Mouse (Mus musculus): Measurements from ENCODE around the gene Btbd11.

Btbd11 gene

GRCm38 (mm10) chr10:85527722-85528121 lies 141.1 kb downstream of the Btbd11 start:
- DNase-seq (ENCODE audit: low spot score): no peak

DNA sequence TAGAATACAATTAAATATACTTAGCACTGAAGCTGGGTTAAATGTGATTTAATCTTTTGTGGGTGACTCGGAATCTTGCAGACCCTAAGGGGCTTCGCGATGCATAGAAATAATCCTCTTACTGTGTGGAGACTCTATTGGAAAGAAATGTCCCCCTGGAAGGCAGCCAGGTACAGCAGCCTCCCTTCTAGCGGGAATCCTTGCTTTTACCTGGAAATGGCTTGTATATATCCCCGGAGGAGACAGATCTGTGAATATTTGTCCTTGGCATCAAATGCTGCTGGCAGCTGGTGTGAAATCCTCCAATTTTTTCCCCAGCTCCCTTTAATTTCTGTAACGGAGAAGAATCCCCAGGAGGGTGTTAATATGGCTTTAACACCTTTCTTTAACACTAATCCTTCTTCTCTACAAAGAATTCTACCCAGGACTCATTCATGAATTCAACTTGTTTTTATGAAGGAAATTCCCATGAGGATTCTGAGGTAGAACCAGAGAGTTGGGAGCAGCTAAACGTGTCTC lies 146.6 kb downstream of the Btbd11 start:
- DNase-seq (ENCODE audit: low spot score): no peak

DNA sequence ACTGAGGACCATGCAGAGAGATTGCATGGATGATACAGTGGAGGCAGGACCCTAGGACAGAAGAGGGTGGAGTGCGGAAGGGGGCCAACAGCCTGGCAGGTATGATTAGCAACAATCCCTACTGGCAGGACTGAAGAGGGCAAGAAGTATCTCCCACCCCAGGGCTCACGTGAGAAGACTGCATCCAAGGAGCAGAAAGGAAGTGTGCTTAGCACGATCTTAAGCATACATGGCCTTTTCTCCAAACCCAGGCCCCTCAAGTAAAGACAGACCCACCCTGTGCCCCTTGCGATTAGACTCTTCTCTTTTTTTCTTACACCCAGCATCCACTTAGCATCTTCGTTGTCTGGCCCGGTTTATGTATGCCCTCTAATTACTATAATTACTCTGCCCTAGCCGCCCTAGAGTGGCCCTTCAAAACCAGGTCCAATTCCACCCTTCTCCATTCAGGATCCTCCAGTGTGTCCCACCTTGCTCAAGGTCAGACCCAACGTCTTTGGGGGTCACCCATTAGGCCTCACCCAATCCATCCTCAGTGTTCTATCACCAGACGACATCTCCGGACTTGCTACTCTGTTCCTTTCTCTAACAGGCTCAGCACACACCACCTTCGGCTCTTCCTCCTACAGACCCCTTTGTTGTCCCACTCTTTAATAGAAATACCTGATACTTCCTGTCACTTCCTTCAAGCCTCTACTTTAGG lies 151.6 kb downstream of the Btbd11 start:
- no peak for DNase-seq (ENCODE audit: low spot score)

DNA sequence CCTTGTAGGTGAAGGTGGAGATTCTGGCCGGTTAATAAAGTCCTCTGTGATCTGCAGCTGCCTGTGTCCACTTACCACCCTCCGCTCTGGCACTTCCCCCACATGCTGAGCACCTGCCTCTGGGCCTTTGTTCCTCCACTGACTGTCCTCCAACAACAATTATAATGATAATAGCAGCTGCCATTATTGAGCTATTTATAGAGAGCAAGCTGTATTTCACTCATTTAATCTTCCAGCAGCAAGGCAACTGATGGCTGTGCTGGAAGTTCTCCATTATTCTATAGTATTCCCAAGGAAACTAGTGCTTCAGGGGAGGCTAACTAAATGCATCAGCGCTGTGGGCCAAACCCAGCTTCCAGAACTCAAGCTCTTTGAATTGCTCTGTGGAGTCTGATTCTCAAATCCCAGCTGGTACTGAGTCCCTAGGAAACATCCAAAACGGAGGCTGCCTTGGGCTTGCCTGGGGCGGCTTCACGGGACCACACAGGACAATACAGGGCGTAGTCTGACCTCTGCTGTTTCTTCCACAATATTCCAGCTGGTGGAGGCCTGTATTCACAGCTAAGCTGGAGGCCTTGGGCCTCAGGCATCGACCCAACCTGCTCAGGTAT lies 153.0 kb downstream of the Btbd11 start:
- no peak for DNase-seq (ENCODE audit: low spot score)

DNA sequence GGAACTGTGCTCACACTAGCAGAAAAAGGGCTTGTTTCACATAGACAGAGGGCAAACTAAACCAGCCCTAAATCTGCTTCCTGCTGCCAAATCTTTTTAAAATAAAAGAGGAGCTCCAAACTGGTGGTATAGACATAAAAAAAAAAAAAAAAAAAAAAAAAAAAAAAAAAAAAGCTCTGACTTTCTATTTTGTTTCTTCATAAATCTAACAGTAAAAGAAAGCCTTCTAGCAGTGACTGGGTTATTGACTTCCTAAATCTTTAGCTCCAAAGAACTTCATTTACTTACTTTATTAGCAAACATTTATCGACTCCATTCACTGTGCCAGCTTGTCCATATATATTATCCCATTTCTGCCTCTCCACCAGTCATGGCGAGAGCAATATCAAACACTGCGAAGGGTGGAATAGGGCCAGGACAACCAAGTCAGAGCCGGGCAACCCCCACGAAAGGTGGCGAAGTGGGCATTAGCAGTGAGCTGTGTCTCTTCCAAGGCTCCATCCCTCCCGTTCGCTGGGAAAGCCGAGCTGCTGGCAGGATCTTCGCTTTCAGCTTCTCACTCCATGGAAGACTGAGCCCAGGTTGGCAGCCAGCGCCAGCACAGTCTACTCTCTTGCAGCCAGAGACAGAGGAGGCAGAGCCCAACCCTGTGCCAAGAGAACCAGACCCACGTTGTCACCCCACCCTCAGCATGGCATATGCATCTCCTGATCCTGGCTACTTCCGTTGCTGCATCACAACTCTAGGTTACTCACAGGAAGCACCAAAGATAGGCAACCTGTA lies 153.9 kb downstream of the Btbd11 start:
- DNase-seq (ENCODE audit: low spot score): no peak

- DNase-seq (ENCODE audit: low spot score): no peak
Observed at GRCm38 (mm10) chr10:85541481-85541880, 154.9 kb downstream of the Btbd11 start.

GRCm38 (mm10) chr10:85541892-85542630 lies 155.4 kb downstream of the Btbd11 start:
- no peak for DNase-seq (ENCODE audit: low spot score)

DNA sequence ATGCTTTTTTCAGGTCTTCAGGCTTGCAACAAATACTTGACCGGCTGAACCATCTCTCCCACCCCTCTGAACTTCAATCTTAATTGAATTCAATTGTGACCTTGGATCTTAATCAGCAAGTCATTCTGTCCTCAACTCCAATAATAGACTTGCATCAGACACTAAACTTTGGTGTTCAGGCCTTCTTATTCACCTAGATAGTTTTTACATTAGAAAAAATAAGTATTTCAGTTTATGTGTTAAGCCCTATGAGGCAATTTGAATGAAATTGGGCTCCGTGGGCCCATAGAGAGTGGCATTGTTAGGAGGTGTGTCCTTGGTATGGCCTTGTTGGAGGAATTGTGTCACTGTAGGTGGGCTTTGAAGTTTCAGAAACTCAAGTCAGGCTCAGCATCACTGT lies 156.7 kb downstream of the Btbd11 start:
- DNase-seq (ENCODE audit: low spot score): no peak

DNA sequence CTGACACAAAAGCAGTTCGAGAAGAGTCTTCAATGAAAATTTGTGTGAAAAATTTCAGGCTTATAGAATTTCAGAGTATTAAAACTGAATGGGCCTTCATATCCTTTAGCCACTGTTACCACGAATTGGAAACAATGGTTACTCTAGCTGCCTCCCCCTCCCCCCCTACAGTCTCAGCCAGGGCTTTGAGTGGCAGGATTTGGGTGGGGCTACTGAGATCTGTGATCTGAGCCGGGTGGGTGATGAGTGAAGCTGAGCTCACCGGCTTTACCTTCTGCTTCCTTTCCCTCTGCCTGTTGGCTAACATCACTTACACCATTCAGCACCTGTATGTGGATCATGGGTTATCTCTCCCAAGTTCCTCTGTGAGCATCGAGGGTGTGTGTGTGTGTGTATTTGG lies 158.4 kb downstream of the Btbd11 start:
- DNase-seq (ENCODE audit: low spot score): no peak

- no peak for DNase-seq (ENCODE audit: low spot score)
Observed at GRCm38 (mm10) chr10:85555193-85555592, 168.6 kb downstream of the Btbd11 start.

GRCm38 (mm10) chr10:85561418-85561817 lies 174.8 kb downstream of the Btbd11 start:
- no peak for DNase-seq (ENCODE audit: low spot score)

GRCm38 (mm10) chr10:85571456-85571855 lies 184.8 kb downstream of the Btbd11 start:
- no peak for DNase-seq (ENCODE audit: low spot score)

GRCm38 (mm10) chr10:85572571-85572970 lies 186.0 kb downstream of the Btbd11 start:
- DNase-seq (ENCODE audit: low spot score): no peak

DNA sequence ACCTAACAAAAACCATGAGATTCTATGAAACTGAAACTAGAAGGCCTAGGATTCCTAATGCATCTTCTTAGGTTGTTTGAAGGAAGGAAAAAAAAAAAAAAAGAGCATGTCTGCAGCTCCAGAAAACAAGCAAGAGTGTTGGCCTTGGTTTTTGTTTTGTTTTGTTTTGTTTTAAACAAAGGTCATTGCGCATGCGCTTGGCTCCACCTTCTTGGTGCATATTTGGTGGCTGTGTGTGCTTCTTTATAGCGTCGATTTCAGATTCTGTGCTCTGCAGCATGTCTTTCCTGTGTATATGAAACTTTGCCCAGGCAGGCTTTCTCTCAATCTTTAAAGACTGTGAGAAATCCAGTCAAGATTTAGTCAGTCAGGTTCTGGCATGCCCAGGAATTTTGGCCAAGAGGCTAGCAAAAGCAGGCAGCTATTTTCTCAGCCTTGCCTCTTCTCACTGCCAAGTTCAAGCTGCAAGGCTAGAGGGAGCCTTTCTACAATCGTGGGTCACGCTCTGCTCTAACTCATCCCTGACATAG lies 191.3 kb downstream of the Btbd11 start:
- no peak for DNase-seq (ENCODE audit: low spot score)

DNA sequence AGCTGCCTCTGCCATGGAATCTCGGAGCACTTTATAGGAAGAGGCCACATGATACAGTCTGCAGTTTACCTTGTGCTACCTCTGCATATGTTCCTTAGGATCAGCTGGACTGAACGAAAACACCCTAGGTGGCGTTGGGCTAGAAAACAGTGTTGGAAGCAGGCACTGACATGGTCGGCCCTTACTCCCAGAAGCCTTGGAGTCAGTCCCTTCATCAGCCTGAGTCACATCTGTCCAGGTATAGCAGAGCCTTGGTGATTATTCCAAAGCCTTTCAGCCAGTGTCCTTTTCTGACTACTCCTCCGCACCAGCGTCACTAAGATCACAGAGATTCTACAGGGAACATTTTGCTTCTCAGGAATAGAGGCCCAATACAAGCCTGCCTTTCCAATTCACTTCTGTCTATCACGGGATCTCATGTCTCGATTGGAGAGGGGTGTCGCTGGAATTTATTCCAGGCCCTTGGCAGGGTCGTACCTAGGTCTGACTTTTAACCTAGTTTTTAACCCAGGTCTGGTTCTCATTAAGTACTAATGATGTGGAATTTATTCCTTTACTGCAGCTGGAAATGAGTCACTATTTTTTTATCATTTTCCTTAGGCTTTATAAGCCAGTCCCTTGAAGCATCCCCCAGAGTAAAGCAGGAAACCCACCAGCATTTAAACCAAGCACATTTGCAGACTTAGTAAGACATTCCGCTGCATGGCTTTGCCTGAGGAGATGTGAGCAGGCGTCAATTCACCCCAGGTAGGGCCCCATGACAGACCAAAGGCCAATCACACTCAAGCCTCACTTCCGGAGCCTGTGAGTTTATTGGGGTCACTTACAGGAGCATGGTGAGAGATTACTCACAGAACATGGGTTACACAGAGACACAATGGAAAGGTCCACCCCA lies 192.2 kb downstream of the Btbd11 start:
- no peak for DNase-seq (ENCODE audit: low spot score)

DNA sequence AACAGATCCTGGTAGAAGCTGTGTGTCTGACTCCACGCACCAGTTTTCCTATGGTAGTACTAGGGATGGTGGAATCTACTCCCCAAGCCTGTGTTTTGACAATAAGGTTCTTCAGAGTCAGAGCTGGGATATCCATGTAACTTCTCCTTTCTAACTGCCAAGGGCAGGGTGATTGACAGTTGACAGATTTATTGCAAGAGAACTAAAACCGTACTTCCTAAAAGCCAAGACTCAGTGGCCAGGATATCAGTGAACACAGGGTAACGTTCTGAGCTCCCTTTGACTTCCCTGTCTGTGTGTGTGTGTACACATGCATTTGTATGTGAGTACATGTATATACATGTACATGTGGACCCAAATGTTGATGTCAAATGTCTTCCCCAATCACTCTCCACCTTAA lies 201.1 kb downstream of the Btbd11 start:
- DNase-seq (ENCODE audit: low spot score): no peak

GRCm38 (mm10) chr10:85590043-85590442 lies 203.4 kb downstream of the Btbd11 start:
- no peak for DNase-seq (ENCODE audit: low spot score)

- DNase-seq (ENCODE audit: low spot score): no peak
Observed at GRCm38 (mm10) chr10:85591296-85591695, 204.7 kb downstream of the Btbd11 start.

GRCm38 (mm10) chr10:85591986-85592385 lies 205.4 kb downstream of the Btbd11 start:
- DNase-seq (ENCODE audit: low spot score): no peak

DNA sequence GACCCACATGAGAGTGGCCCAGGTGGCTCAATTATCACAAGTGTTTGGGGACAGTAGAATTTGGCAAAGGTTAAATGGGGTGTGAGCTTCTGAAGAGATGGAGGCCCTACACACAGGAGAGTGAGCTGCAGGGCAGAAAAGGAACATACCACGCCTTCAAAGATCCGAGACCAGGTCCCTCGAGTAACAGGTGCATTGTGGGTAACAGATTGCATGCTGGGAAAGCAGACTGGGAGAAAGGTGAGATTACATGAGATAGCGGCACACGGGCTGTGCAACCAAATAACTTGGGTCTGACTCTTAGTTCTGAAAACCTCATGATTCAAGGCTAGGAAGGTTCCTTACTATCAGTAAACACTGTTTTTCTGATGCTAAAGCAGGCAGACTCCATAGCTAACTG lies 209.7 kb downstream of the Btbd11 start:
- DNase-seq (ENCODE audit: low spot score): no peak

- no peak for DNase-seq (ENCODE audit: low spot score)
Observed at GRCm38 (mm10) chr10:85598093-85598599, 211.5 kb downstream of the Btbd11 start.

Data from ovary, postnatal 10 days (tissue).